Mouse (Mus musculus) CH12.LX (cell line): Measurements from ENCODE around the gene Rrp15. TPM values are rescaled to one million over a fixed set of nuclear protein-coding genes. Genes with fewer than 3 reads are reported as not detected.
A peak's percentile ranks its signal among the peaks of the same experiment; 100 is the strongest.

Source experiments
- DNase-seq: peaks from one replicate; pipeline ENCODE4 v3.0.0-alpha.2; 2013; ENCODE audit errors: extremely low read depth
- H3K27ac ChIP-seq: 2 replicates; pipeline ENCODE4 v1.5.1; 2012; ENCODE audit warnings: low read depth, mild to moderate bottlenecking, control low read depth, moderate library complexity; ENCODE audit not compliant: insufficient read depth
- H3K27me3 ChIP-seq: replicated peaks from 2 replicates; pipeline ENCODE3; 2012; ENCODE audit warnings: inconsistent platforms
- H3K36me3 ChIP-seq, 2 experiments: replicated peaks in 1 of 2; 2 replicates each; pipeline versions ENCODE3 to v1.6.1; 2012; ENCODE audit warnings: inconsistent platforms in 1 of 2, low read length in 1 of 2, mild to moderate bottlenecking in 1 of 2, mixed read lengths in 1 of 2, moderate library complexity in 1 of 2; ENCODE audit not compliant: control insufficient read depth in 1 of 2, insufficient read depth in 1 of 2
- H3K4me1 ChIP-seq, 2 experiments: 2 replicates each; pipeline ENCODE4 v1.6.1; 2012; ENCODE audit warnings: inconsistent platforms in 1 of 2, moderate library complexity in 1 of 2; ENCODE audit not compliant: insufficient read depth in 2 of 2, control insufficient read depth in 1 of 2
- H3K4me2 ChIP-seq: 2 replicates; pipeline ENCODE4 v1.6.1; 2012; ENCODE audit warnings: low read depth, mild to moderate bottlenecking, control low read depth; ENCODE audit not compliant: poor library complexity, insufficient read depth, severe bottlenecking
- H3K4me3 ChIP-seq, 3 experiments: fragments of 150-350 bp in 1 of 3; sonication (generic) in 1 of 3; replicated peaks in 1 of 3; 2 replicates each; pipeline versions ENCODE3 to v1.5.1; 2011 to 2012; ENCODE audit warnings: low read depth in 2 of 3, low read length in 2 of 3, mild to moderate bottlenecking in 2 of 3, moderate library complexity in 2 of 3, control low read depth in 1 of 3, improper control_type of control experiment in 1 of 3, inconsistent platforms in 1 of 3, mixed read lengths in 1 of 3; ENCODE audit not compliant: poor library complexity in 1 of 3
- H3K79me2 ChIP-seq: replicated peaks from 2 replicates; pipeline ENCODE4 v1.6.1; 2012; ENCODE audit warnings: mild to moderate bottlenecking, moderate library complexity; ENCODE audit not compliant: control insufficient read depth, poor library complexity, insufficient read depth, severe bottlenecking; ENCODE audit errors: extremely low read depth
- H3K9ac ChIP-seq: 2 replicates; pipeline ENCODE4 v1.6.1; 2012; ENCODE audit warnings: low read depth, mild to moderate bottlenecking, control low read depth, moderate library complexity; ENCODE audit not compliant: insufficient read depth
- H3K9me3 ChIP-seq: replicated peaks from 2 replicates; pipeline ENCODE3; 2012; ENCODE audit warnings: low read length, inconsistent platforms, mixed read lengths
- BHLHE40 ChIP-seq: IDR thresholded peaks from 2 replicates; pipeline ENCODE4 v1.6.1; 2011; ENCODE audit warnings: mild to moderate bottlenecking, low read depth, low read length, improper control_type of control experiment
- CHD1 ChIP-seq: IDR thresholded peaks from 2 replicates; pipeline ENCODE4 v1.6.1; 2012; ENCODE audit warnings: low read depth, low read length, improper control_type of control experiment, inconsistent platforms
- CHD2 ChIP-seq: IDR thresholded peaks from 2 replicates; pipeline ENCODE4 v1.6.1; 2011; ENCODE audit warnings: low read length, improper control_type of control experiment
- CTCF ChIP-seq, 2 experiments: IDR thresholded peaks in 1 of 2; conservative IDR thresholded peaks in 1 of 2; 2 replicates each; pipeline ENCODE4 v1.5.1; 2011 to 2012; ENCODE audit warnings: low read depth in 2 of 2, low read length in 2 of 2, improper control_type of control experiment in 1 of 2, inconsistent platforms in 1 of 2, mild to moderate bottlenecking in 1 of 2, moderate library complexity in 1 of 2
- ELF1 ChIP-seq: IDR thresholded peaks from 2 replicates; pipeline ENCODE4 v1.6.1; 2014; ENCODE audit warnings: low read depth, mild to moderate bottlenecking, inconsistent platforms, low read length, improper control_type of control experiment
- EP300 ChIP-seq: IDR thresholded peaks from 2 replicates; pipeline ENCODE4 v1.6.1; 2011; ENCODE audit warnings: low read length, improper control_type of control experiment
- ETS1 ChIP-seq: conservative IDR thresholded peaks from 2 replicates; pipeline ENCODE4 v1.6.1; 2012; ENCODE audit warnings: low read depth, mild to moderate bottlenecking, inconsistent platforms, low read length, improper control_type of control experiment, moderate library complexity
- JUN ChIP-seq: IDR thresholded peaks from 2 replicates; pipeline ENCODE4 v1.6.1; 2011; ENCODE audit warnings: low read depth, mild to moderate bottlenecking, low read length, improper control_type of control experiment, moderate library complexity; ENCODE audit not compliant: insufficient read depth
- MAFK ChIP-seq: IDR thresholded peaks from 2 replicates; pipeline ENCODE4 v1.6.1; 2011; ENCODE audit warnings: low read length, improper control_type of control experiment; ENCODE audit not compliant: insufficient replicate concordance
- MEF2A ChIP-seq: IDR thresholded peaks from 2 replicates; pipeline ENCODE4 v1.6.1; 2014; ENCODE audit warnings: low read depth, mild to moderate bottlenecking, inconsistent platforms, low read length, improper control_type of control experiment, borderline replicate concordance
- MXI1 ChIP-seq: IDR thresholded peaks from 2 replicates; pipeline ENCODE4 v1.6.1; 2011; ENCODE audit warnings: mild to moderate bottlenecking, low read depth, low read length, improper control_type of control experiment
- MYC ChIP-seq: IDR thresholded peaks from 2 replicates; pipeline ENCODE4 v1.6.1; 2011; ENCODE audit warnings: low read depth, mild to moderate bottlenecking, improper control_type of control experiment, low read length
- NRF1 ChIP-seq: IDR thresholded peaks from 2 replicates; pipeline ENCODE4 v1.6.1; 2014; ENCODE audit warnings: low read depth, mild to moderate bottlenecking, inconsistent platforms, low read length, improper control_type of control experiment, moderate library complexity
- RAD21 ChIP-seq: IDR thresholded peaks from 2 replicates; pipeline ENCODE4 v1.6.1; 2011; ENCODE audit warnings: low read depth, mild to moderate bottlenecking, low read length, improper control_type of control experiment, moderate library complexity
- SMC3 ChIP-seq: IDR thresholded peaks from 2 replicates; pipeline ENCODE4 v1.6.1; 2011; ENCODE audit warnings: low read depth, low read length, improper control_type of control experiment
- TBP ChIP-seq: conservative IDR thresholded peaks from 2 replicates; pipeline ENCODE4 v1.6.1; 2011; ENCODE audit warnings: low read depth, low read length, improper control_type of control experiment
- USF1 ChIP-seq: IDR thresholded peaks from 2 replicates; pipeline ENCODE4 v1.6.1; 2014; ENCODE audit warnings: low read depth, mild to moderate bottlenecking, inconsistent platforms, low read length, improper control_type of control experiment
- dilution Hi-C: fragments of 300-500 bp; cut with MboI; formaldehyde crosslinking; loops from 2 replicates; pipeline ENCODE4 v1.14.3; 2020; ENCODE audit warnings: low sequenced_read_pairs; ENCODE audit not compliant: extremely low pct_unique_long_range_greater_than_20kb, extremely low pct_ligation_motif_present
- in situ Hi-C: fragments of 300-500 bp; cut with MboI; formaldehyde crosslinking; loops from 3 replicates; pipeline ENCODE4 v1.14.3; 2019; ENCODE audit warnings: low sequenced_read_pairs, low pct_ligation_motif_present, low pct_unique_long_range_greater_than_20kb, mixed read lengths
- polyA plus RNA-seq: library from polyadenylated mRNA; unstranded; fragments of >175 nt; gene quantifications from 2 replicates; pipeline ENCODE4 v1.2.1, GENCODE M21; 2012; ENCODE audit warnings: low read depth; ENCODE audit not compliant: insufficient read length
- total RNA-seq, 2 experiments: library from RNA; depleted of rRNA; stranded (reverse); fragments of 300-350 nt in 1 of 2; fragments of >200 nt in 1 of 2; gene quantifications; 2 replicates each; pipeline ENCODE4 v1.2.3; 2012 to 2014

Gene Rrp15
- total and polyA plus RNA-seq, 3 experiments, result 83.8 to 176 (median 172) TPM

GRCm38 (mm10) chr1:186702391-186703255 lies 46.5 kb downstream of the Rrp15 start:
- H3K9me3 ChIP-seq, result peaks cover 7% of the 10 kb centered on the region
- dilution Hi-C loops, result no loop called here
- H3K9ac ChIP-seq, result no peak overlapping the region
- H3K79me2 ChIP-seq, result no peaks in the 10 kb centered on the region
- TF ChIP-seq JUN, result no peak
- TF ChIP-seq RAD21, result no peak
- H3K4me3 ChIP-seq, result no peak overlapping the region
- H3K27me3 ChIP-seq, result no peaks in the 10 kb centered on the region
- in situ Hi-C loops, result loop anchor here (25.0 kb wide), 1 partner anchor 1015 kb away; no protein-coding TSS in a partner anchor
- no peak for DNase-seq
- 0 out of 2 replicates have a peak overlapping the region, but pooled peaks have one; percentile 86 for H3K4me2 ChIP-seq
- no peak overlapping the region for H3K27ac ChIP-seq
- peaks cover 0 to 15% of the 10 kb centered on the region in 2 experiments; a peak in 2 of 4 replicates for H3K4me1 ChIP-seq
- peaks cover 0 to 4% of the 10 kb centered on the region in 2 experiments for H3K36me3 ChIP-seq

- H3K79me2 ChIP-seq, result no peaks in the 10 kb centered on the region
- H3K9ac ChIP-seq, result no peak overlapping the region
- TF ChIP-seq CHD2 (no peak), MEF2A (no peak), ETS1 (no peak), CTCF (conservative IDR thresholded peaks at IDR 0.05 in 1 of 2, IDR thresholded peaks at IDR 0.05 in 1 of 2; ENCODE audit: low read depth in 2 of 2, low read length in 2 of 2) (no peak), CHD1 (no peak), USF1 (no peak), RAD21 (no peak), TBP (no peak), MYC (no peak), EP300 (no peak), JUN (no peak), MXI1 (no peak), SMC3 (no peak), NRF1 (no peak), ELF1 (no peak), BHLHE40 (no peak), MAFK (no peak)
- peaks cover 7% of the 10 kb centered on the region for H3K9me3 ChIP-seq
- H3K4me2 ChIP-seq, result no peak overlapping the region
- no peaks in the 10 kb centered on the region for H3K27me3 ChIP-seq
- dilution Hi-C loops, result no loop called here
- H3K4me1 ChIP-seq, result peaks cover 0 to 15% of the 10 kb centered on the region in 2 experiments; a peak in 2 of 4 replicates
- DNase-seq, result no peak
- no peak overlapping the region for H3K27ac ChIP-seq
- no peak overlapping the region for H3K4me3 ChIP-seq
- peaks cover 0 to 2% of the 10 kb centered on the region in 2 experiments for H3K36me3 ChIP-seq
- in situ Hi-C loops, result loop anchor here (25.0 kb wide), 1 partner anchor 1014 kb away; no protein-coding TSS in a partner anchor
Measured at GRCm38 (mm10) chr1:186701206-186701905, 47.8 kb downstream of the Rrp15 start.
